Mouse (Mus musculus) spleen, postnatal 10 days (tissue): ENCODE measurements around the gene Gm11111.

Source experiments
- DNase-seq, 2 experiments: peaks; one replicate each; pipeline ENCODE4 v3.0.0; 2021 to 2022; ENCODE audit warnings: low spot score in 2 of 2

The Gm11111 gene

DNA sequence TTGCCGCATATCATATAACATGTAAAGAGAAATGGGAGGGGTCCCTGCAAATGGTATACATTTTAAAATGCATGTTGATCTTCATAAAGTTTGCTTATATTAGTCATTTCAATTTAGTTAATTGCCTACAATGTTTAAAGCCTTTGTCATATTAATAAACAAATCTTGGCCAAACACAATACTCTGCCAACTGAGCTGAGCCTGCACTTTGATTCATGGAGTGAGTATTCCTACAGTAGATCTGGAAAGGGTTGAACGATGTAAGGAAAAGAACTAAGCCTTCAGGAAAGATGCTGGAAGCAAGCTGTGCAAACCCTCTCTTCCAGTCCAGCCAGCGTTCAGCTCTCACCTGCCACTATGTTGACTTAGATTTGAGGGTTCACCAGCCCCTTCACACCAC lies 29.6 kb downstream of the Gm11111 start:
- no peak for DNase-seq

DNA sequence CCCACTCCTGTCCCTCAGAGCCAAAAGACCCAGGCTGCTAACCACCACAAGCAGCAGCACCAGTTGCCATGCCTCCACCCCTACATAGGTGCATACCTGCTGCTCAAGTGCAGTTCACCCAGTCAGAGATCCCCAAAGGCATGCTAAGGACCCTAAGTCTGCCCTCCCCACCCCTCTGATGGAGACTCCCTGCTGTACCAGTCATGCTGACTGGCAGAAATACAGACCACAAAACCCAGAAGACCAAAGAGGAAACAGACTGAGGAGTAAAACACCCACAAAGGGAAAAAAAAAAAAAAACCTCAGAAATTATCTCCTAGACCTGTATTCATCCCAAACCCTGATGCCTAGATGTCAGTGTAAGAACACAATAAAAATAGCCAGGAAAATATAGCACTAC lies 33.4 kb downstream of the Gm11111 start:
- no peak for DNase-seq
